Mouse (Mus musculus) CH12.LX (cell line): ENCODE data around the gene Sult1a1. TPM values are rescaled to one million over a fixed set of nuclear protein-coding genes. Genes with fewer than 3 reads are reported as not detected.
"Not testable (repeated sequence)": the region's sequence is repeated elsewhere in the genome, so short reads cannot be mapped to it uniquely, and the experiment has no call there.

ENCODE experiments used
- DNase-seq: peaks from one replicate; pipeline ENCODE4 v3.0.0-alpha.2; 2013; ENCODE audit errors: extremely low read depth
- H3K27ac ChIP-seq: 2 replicates; pipeline ENCODE4 v1.5.1; 2012; ENCODE audit warnings: low read depth, mild to moderate bottlenecking, control low read depth, moderate library complexity; ENCODE audit not compliant: insufficient read depth
- H3K27me3 ChIP-seq: replicated peaks from 2 replicates; pipeline ENCODE3; 2012; ENCODE audit warnings: inconsistent platforms
- H3K36me3 ChIP-seq, 2 experiments: replicated peaks in 1 of 2; 2 replicates each; pipeline versions ENCODE3 to v1.6.1; 2012; ENCODE audit warnings: inconsistent platforms in 1 of 2, low read length in 1 of 2, mild to moderate bottlenecking in 1 of 2, mixed read lengths in 1 of 2, moderate library complexity in 1 of 2; ENCODE audit not compliant: control insufficient read depth in 1 of 2, insufficient read depth in 1 of 2
- H3K4me1 ChIP-seq, 2 experiments: 2 replicates each; pipeline ENCODE4 v1.6.1; 2012; ENCODE audit warnings: inconsistent platforms in 1 of 2, moderate library complexity in 1 of 2; ENCODE audit not compliant: insufficient read depth in 2 of 2, control insufficient read depth in 1 of 2
- H3K4me2 ChIP-seq: 2 replicates; pipeline ENCODE4 v1.6.1; 2012; ENCODE audit warnings: low read depth, mild to moderate bottlenecking, control low read depth; ENCODE audit not compliant: poor library complexity, insufficient read depth, severe bottlenecking
- H3K4me3 ChIP-seq, 3 experiments: fragments of 150-350 bp in 1 of 3; sonication (generic) in 1 of 3; replicated peaks in 1 of 3; 2 replicates each; pipeline versions ENCODE3 to v1.5.1; 2011 to 2012; ENCODE audit warnings: low read depth in 2 of 3, low read length in 2 of 3, mild to moderate bottlenecking in 2 of 3, moderate library complexity in 2 of 3, control low read depth in 1 of 3, improper control_type of control experiment in 1 of 3, inconsistent platforms in 1 of 3, mixed read lengths in 1 of 3; ENCODE audit not compliant: poor library complexity in 1 of 3
- H3K79me2 ChIP-seq: replicated peaks from 2 replicates; pipeline ENCODE4 v1.6.1; 2012; ENCODE audit warnings: mild to moderate bottlenecking, moderate library complexity; ENCODE audit not compliant: control insufficient read depth, poor library complexity, insufficient read depth, severe bottlenecking; ENCODE audit errors: extremely low read depth
- H3K9ac ChIP-seq: 2 replicates; pipeline ENCODE4 v1.6.1; 2012; ENCODE audit warnings: low read depth, mild to moderate bottlenecking, control low read depth, moderate library complexity; ENCODE audit not compliant: insufficient read depth
- H3K9me3 ChIP-seq: replicated peaks from 2 replicates; pipeline ENCODE3; 2012; ENCODE audit warnings: low read length, inconsistent platforms, mixed read lengths
- BHLHE40 ChIP-seq: IDR thresholded peaks from 2 replicates; pipeline ENCODE4 v1.6.1; 2011; ENCODE audit warnings: mild to moderate bottlenecking, low read depth, low read length, improper control_type of control experiment
- CTCF ChIP-seq, 2 experiments: IDR thresholded peaks in 1 of 2; conservative IDR thresholded peaks in 1 of 2; 2 replicates each; pipeline ENCODE4 v1.5.1; 2011 to 2012; ENCODE audit warnings: low read depth in 2 of 2, low read length in 2 of 2, improper control_type of control experiment in 1 of 2, inconsistent platforms in 1 of 2, mild to moderate bottlenecking in 1 of 2, moderate library complexity in 1 of 2
- ELF1 ChIP-seq: IDR thresholded peaks from 2 replicates; pipeline ENCODE4 v1.6.1; 2014; ENCODE audit warnings: low read depth, mild to moderate bottlenecking, inconsistent platforms, low read length, improper control_type of control experiment
- EP300 ChIP-seq: IDR thresholded peaks from 2 replicates; pipeline ENCODE4 v1.6.1; 2011; ENCODE audit warnings: low read length, improper control_type of control experiment
- HCFC1 ChIP-seq: IDR thresholded peaks from 2 replicates; pipeline ENCODE4 v1.6.1; 2012; ENCODE audit warnings: low read depth, mild to moderate bottlenecking, inconsistent platforms, low read length, improper control_type of control experiment
- IRF4 ChIP-seq: IDR thresholded peaks from 2 replicates; pipeline ENCODE4 v1.6.1; 2014; ENCODE audit warnings: low read depth, mild to moderate bottlenecking, inconsistent platforms, low read length, improper control_type of control experiment
- JUN ChIP-seq: IDR thresholded peaks from 2 replicates; pipeline ENCODE4 v1.6.1; 2011; ENCODE audit warnings: low read depth, mild to moderate bottlenecking, low read length, improper control_type of control experiment, moderate library complexity; ENCODE audit not compliant: insufficient read depth
- JUND ChIP-seq: conservative IDR thresholded peaks from 2 replicates; pipeline ENCODE4 v1.6.1; 2011; ENCODE audit warnings: low read depth, low read length, improper control_type of control experiment
- MAFK ChIP-seq: IDR thresholded peaks from 2 replicates; pipeline ENCODE4 v1.6.1; 2011; ENCODE audit warnings: low read length, improper control_type of control experiment; ENCODE audit not compliant: insufficient replicate concordance
- MAX ChIP-seq: IDR thresholded peaks from 2 replicates; pipeline ENCODE4 v1.6.1; 2011; ENCODE audit warnings: low read length, improper control_type of control experiment
- MEF2A ChIP-seq: IDR thresholded peaks from 2 replicates; pipeline ENCODE4 v1.6.1; 2014; ENCODE audit warnings: low read depth, mild to moderate bottlenecking, inconsistent platforms, low read length, improper control_type of control experiment, borderline replicate concordance
- MXI1 ChIP-seq: IDR thresholded peaks from 2 replicates; pipeline ENCODE4 v1.6.1; 2011; ENCODE audit warnings: mild to moderate bottlenecking, low read depth, low read length, improper control_type of control experiment
- MYC ChIP-seq: IDR thresholded peaks from 2 replicates; pipeline ENCODE4 v1.6.1; 2011; ENCODE audit warnings: low read depth, mild to moderate bottlenecking, improper control_type of control experiment, low read length
- NRF1 ChIP-seq: IDR thresholded peaks from 2 replicates; pipeline ENCODE4 v1.6.1; 2014; ENCODE audit warnings: low read depth, mild to moderate bottlenecking, inconsistent platforms, low read length, improper control_type of control experiment, moderate library complexity
- POLR2A ChIP-seq: IDR thresholded peaks from 2 replicates; pipeline ENCODE4 v1.6.1; 2011; ENCODE audit warnings: low read depth, mild to moderate bottlenecking, improper control_type of control experiment, low read length
- RAD21 ChIP-seq: IDR thresholded peaks from 2 replicates; pipeline ENCODE4 v1.6.1; 2011; ENCODE audit warnings: low read depth, mild to moderate bottlenecking, low read length, improper control_type of control experiment, moderate library complexity
- SIN3A ChIP-seq: IDR thresholded peaks from 2 replicates; pipeline ENCODE4 v1.6.1; 2012; ENCODE audit warnings: low read length, improper control_type of control experiment, inconsistent platforms
- SMC3 ChIP-seq: IDR thresholded peaks from 2 replicates; pipeline ENCODE4 v1.6.1; 2011; ENCODE audit warnings: low read depth, low read length, improper control_type of control experiment
- TBP ChIP-seq: conservative IDR thresholded peaks from 2 replicates; pipeline ENCODE4 v1.6.1; 2011; ENCODE audit warnings: low read depth, low read length, improper control_type of control experiment
- USF1 ChIP-seq: IDR thresholded peaks from 2 replicates; pipeline ENCODE4 v1.6.1; 2014; ENCODE audit warnings: low read depth, mild to moderate bottlenecking, inconsistent platforms, low read length, improper control_type of control experiment
- ZC3H11A ChIP-seq: IDR thresholded peaks from 2 replicates; pipeline ENCODE4 v1.6.1; 2012; ENCODE audit warnings: low read depth, mild to moderate bottlenecking, inconsistent platforms, low read length, improper control_type of control experiment
- ZNF384 ChIP-seq: IDR thresholded peaks from 2 replicates; pipeline ENCODE4 v1.6.1; 2012; ENCODE audit warnings: low read depth, low read length, improper control_type of control experiment, inconsistent platforms
- dilution Hi-C: fragments of 300-500 bp; cut with MboI; formaldehyde crosslinking; loops from 2 replicates; pipeline ENCODE4 v1.14.3; 2020; ENCODE audit warnings: low sequenced_read_pairs; ENCODE audit not compliant: extremely low pct_unique_long_range_greater_than_20kb, extremely low pct_ligation_motif_present
- in situ Hi-C: fragments of 300-500 bp; cut with MboI; formaldehyde crosslinking; loops from 3 replicates; pipeline ENCODE4 v1.14.3; 2019; ENCODE audit warnings: low sequenced_read_pairs, low pct_ligation_motif_present, low pct_unique_long_range_greater_than_20kb, mixed read lengths
- polyA plus RNA-seq: library from polyadenylated mRNA; unstranded; fragments of >175 nt; gene quantifications from 2 replicates; pipeline ENCODE4 v1.2.1, GENCODE M21; 2012; ENCODE audit warnings: low read depth; ENCODE audit not compliant: insufficient read length
- total RNA-seq, 2 experiments: library from RNA; depleted of rRNA; stranded (reverse); fragments of 300-350 nt in 1 of 2; fragments of >200 nt in 1 of 2; gene quantifications; 2 replicates each; pipeline ENCODE4 v1.2.3; 2012 to 2014

Gene Sult1a1
- total and polyA plus RNA-seq, 3 experiments, result 0.34 to 0.87 (median 0.87) TPM

GRCm38 (mm10) chr7:126643244-126643617, 33.0 kb downstream of the Sult1a1 start:
- H3K27me3 ChIP-seq, H3K36me3 ChIP-seq, dilution Hi-C loops, H3K79me2 ChIP-seq, H3K4me3 ChIP-seq, H3K9ac ChIP-seq, H3K4me2 ChIP-seq, H3K9me3 ChIP-seq, H3K27ac ChIP-seq: not testable (repeated sequence)
- peaks cover 13 to 43% of the 10 kb centered on the region in 2 experiments for H3K4me1 ChIP-seq
- peak; percentile 51 for DNase-seq
- TF ChIP-seq MAFK (0 out of 2 replicates have a peak, but pooled peaks have one; percentile 29), CTCF (conservative IDR thresholded peaks at IDR 0.05 in 1 of 2, IDR thresholded peaks at IDR 0.05 in 1 of 2; ENCODE audit: low read depth in 2 of 2, low read length in 2 of 2) (peak in 1 of 2 experiments; percentile 76; a peak in 2 of 4 replicates), MYC (peak; percentile 82), SMC3 (peak; percentile 48), TBP (peak; percentile 95), RAD21 (peak; percentile 38), IRF4 (0 out of 2 replicates have a peak, but pooled peaks have one; percentile 17)
- in situ Hi-C loops, result loop anchor here (5.0 to 10.0 kb wide), 2 partner anchors 49 to 472 kb away; no protein-coding TSS in a partner anchor

GRCm38 (mm10) chr7:126642545-126643243, 33.5 kb downstream of the Sult1a1 start:
- H3K4me1 ChIP-seq, result peaks cover 13 to 41% of the 10 kb centered on the region in 2 experiments
- TF ChIP-seq CTCF (conservative IDR thresholded peaks at IDR 0.05 in 1 of 2, IDR thresholded peaks at IDR 0.05 in 1 of 2; ENCODE audit: low read depth in 2 of 2, low read length in 2 of 2) (peak in 1 of 2 experiments; percentile 49; a peak in 3 of 4 replicates), ELF1 (peak; percentile 58; the same call in 1 of the 2 replicates), POLR2A (no peak)
- in situ Hi-C loops, result loop anchor here (5.0 to 10.0 kb wide), 2 partner anchors 50 to 472 kb away; no protein-coding TSS in a partner anchor

GRCm38 (mm10) chr7:126636733-126637520, 39.3 kb downstream of the Sult1a1 start:
- Histone ChIP-seq H3K4me3 (no peak overlapping the region), H3K36me3 (no peaks in the 10 kb centered on the region), H3K4me1 (no peaks in the 10 kb centered on the region), H3K9ac (no peak overlapping the region), H3K79me2 (no peaks in the 10 kb centered on the region; the same call in 1 of the 2 replicates), H3K4me2 (no peak overlapping the region), H3K27me3 (no peaks in the 10 kb centered on the region), H3K9me3 (no peaks in the 10 kb centered on the region), H3K27ac (no peak overlapping the region)
- DNase-seq, result peak; percentile 68
- in situ Hi-C loops (no loop called here), dilution Hi-C loops (no loop called here)
- TF ChIP-seq NRF1 (no peak), USF1 (no peak), JUND (no peak), ZC3H11A (peak; percentile 80), MXI1 (no peak), ZNF384 (no peak), BHLHE40 (no peak), POLR2A (no peak), IRF4 (no peak), SMC3 (peak; percentile 92), SIN3A (no peak), RAD21 (peak; percentile 93), MAX (no peak), HCFC1 (no peak), JUN (no peak), EP300 (no peak), MEF2A (no peak)

More at GRCm38 (mm10) chr7:126642545-126643243, 33.5 kb downstream of the Sult1a1 start:
- H3K4me3 ChIP-seq, result no peak overlapping the region
- dilution Hi-C loops, result no loop called here
- H3K27me3 ChIP-seq, result no peaks in the 10 kb centered on the region
- no peaks in the 10 kb centered on the region for H3K9me3 ChIP-seq
- H3K9ac ChIP-seq, result peak overlapping the region; percentile 24; the same call in 1 of the 2 replicates
- DNase-seq, result no peak
- no peaks in the 10 kb centered on the region for H3K36me3 ChIP-seq
- no peak overlapping the region for H3K4me2 ChIP-seq
- H3K79me2 ChIP-seq, result no peaks in the 10 kb centered on the region
- H3K27ac ChIP-seq, result no peak overlapping the region
